Mouse (Mus musculus) ovary, postnatal 36 days (tissue): Measurements from ENCODE around the gene Fau.

Experiments used
- DNase-seq: peaks from one replicate; pipeline ENCODE4 v3.0.0; 2022; ENCODE audit warnings: low spot score, mixed read lengths

Fau gene

GRCm38 (mm10) chr19:6073889-6074288 lies 16.2 kb downstream of the Fau start:
- DNase-seq = no peak

GRCm38 (mm10) chr19:6076564-6077393 lies 19.1 kb downstream of the Fau start, which contains the start of gene Vps51:
Gene Vps51, minus strand, starts transcription at chr19:6077231.
- peak; percentile 77 for DNase-seq

- DNase-seq = no peak
Observed at GRCm38 (mm10) chr19:6079983-6080480, 22.4 kb downstream of the Fau start, which contains the start of gene Tmem262. Gene Tmem262, plus strand, starts transcription at chr19:6080033.

- no peak for DNase-seq
Observed at GRCm38 (mm10) chr19:6082156-6082555, 24.5 kb downstream of the Fau start, which contains the start of gene Gm28374. Gene Gm28374, minus strand, starts transcription at chr19:6082256.

- peak; percentile 94 for DNase-seq
Observed at GRCm38 (mm10) chr19:6084478-6085248, 27.0 kb downstream of the Fau start, which contains the start of the genes Zfpl1 and Cdca5. Gene Zfpl1, minus strand, starts transcription at chr19:6084956. Gene Cdca5, plus strand, starts transcription at chr19:6084983.

GRCm38 (mm10) chr19:6085417-6085879 lies 27.8 kb downstream of the Fau start:
- DNase-seq = peak; percentile 52

GRCm38 (mm10) chr19:6088841-6089240 lies 31.2 kb downstream of the Fau start:
- no peak for DNase-seq

GRCm38 (mm10) chr19:6094119-6094518 lies 36.5 kb downstream of the Fau start, which contains the start of gene AC131692.1:
Gene AC131692.1, plus strand, starts transcription at chr19:6094419.
- DNase-seq = no peak

GRCm38 (mm10) chr19:6097847-6098246 lies 40.2 kb downstream of the Fau start:
- DNase-seq = no peak

- DNase-seq = no peak
Observed at GRCm38 (mm10) chr19:6101186-6101585, 43.5 kb downstream of the Fau start.

- no peak for DNase-seq
Observed at GRCm38 (mm10) chr19:6102169-6102853, 44.7 kb downstream of the Fau start.

GRCm38 (mm10) chr19:6104476-6104875 lies 46.8 kb downstream of the Fau start:
- DNase-seq = no peak

GRCm38 (mm10) chr19:6105586-6105985 lies 47.9 kb downstream of the Fau start, which contains the start of gene Naaladl1:
Gene Naaladl1, plus strand, starts transcription at chr19:6105782.
- no peak for DNase-seq
